Mouse (Mus musculus) heart, embryonic 15.5 days (tissue): ENCODE measurements at regions not wholly inside any gene's neighbourhood (a gene's known extent, or its start where the extent isn't known, plus 50 kb on each side); places are given as distances from the start of the nearest gene placed in this dataset.

ENCODE experiments used
- ATAC-seq: fragments of 200-750 bp; cut with Nextera tagmentation; replicated peaks from 2 replicates; pipeline ENCODE4 v1.8.0; 2017; ENCODE audit warnings: low read depth, moderate TSS enrichment; ENCODE audit not compliant: insufficient number of reproducible peaks, insufficient read depth, low FRiP score
- H3K27ac ChIP-seq: fragments of 300-500 bp; sonication (generic); 2 replicates; pipeline ENCODE4 v1.5.1; 2015; ENCODE audit warnings: mild to moderate bottlenecking, inconsistent platforms
- H3K27me3 ChIP-seq: fragments of 300-500 bp; sonication (generic); 2 replicates; pipeline ENCODE4 v1.6.1; 2015; ENCODE audit warnings: inconsistent platforms
- H3K36me3 ChIP-seq: fragments of 300-500 bp; sonication (generic); 2 replicates; pipeline ENCODE4 v1.6.1; 2015; ENCODE audit warnings: mild to moderate bottlenecking, inconsistent platforms
- H3K4me1 ChIP-seq: fragments of 300-500 bp; sonication (generic); replicated peaks from 2 replicates; pipeline ENCODE4 v1.6.1; 2015; ENCODE audit warnings: inconsistent platforms
- H3K4me2 ChIP-seq: fragments of 300-500 bp; sonication (generic); 2 replicates; pipeline ENCODE4 v1.6.1; 2015; ENCODE audit warnings: inconsistent platforms, mild to moderate bottlenecking, moderate library complexity
- H3K4me3 ChIP-seq: fragments of 300-500 bp; sonication (generic); 2 replicates; pipeline ENCODE4 v1.5.1; 2015; ENCODE audit warnings: mild to moderate bottlenecking, inconsistent platforms
- H3K9ac ChIP-seq: fragments of 300-500 bp; sonication (generic); 2 replicates; pipeline ENCODE4 v1.6.1; 2015; ENCODE audit warnings: mild to moderate bottlenecking, inconsistent platforms
- H3K9me3 ChIP-seq: fragments of 300-500 bp; sonication (generic); replicated peaks from 2 replicates; pipeline ENCODE4 v1.6.1; 2016; ENCODE audit warnings: inconsistent platforms
- WGBS: fragments of 180-500 bp; shearing (Covaris S2); methylation state at CpG from one replicate; pipeline ENCODE4 v1.1.7; 2015; ENCODE audit warnings: mixed read lengths; 5-methylcytosine and 5-hydroxymethylcytosine counted together

- no peak for ATAC-seq
- no peaks in the 10 kb centered on the region for H3K27me3 ChIP-seq
- WGBS = 82% methylated on average over 6 of the region's 6 CpGs
- H3K27ac ChIP-seq = no peak overlapping the region
- no peaks in the 10 kb centered on the region for H3K4me1 ChIP-seq
- no peaks in the 10 kb centered on the region for H3K36me3 ChIP-seq
- H3K9ac ChIP-seq = no peak overlapping the region
- H3K4me2 ChIP-seq = no peak overlapping the region
- H3K9me3 ChIP-seq = no peaks in the 10 kb centered on the region
- no peak overlapping the region for H3K4me3 ChIP-seq
Measured at GRCm38 (mm10) chr15:31138637-31139036, 85.5 kb upstream of the Dap start.

- Histone ChIP-seq H3K4me1 (no peaks in the 10 kb centered on the region), H3K27ac (no peak overlapping the region), H3K36me3 (no peaks in the 10 kb centered on the region), H3K9me3 (no peaks in the 10 kb centered on the region), H3K9ac (no peak overlapping the region), H3K4me2 (no peak overlapping the region), H3K27me3 (no peaks in the 10 kb centered on the region), H3K4me3 (no peak overlapping the region)
- WGBS = 75% methylated on average over 4 of the region's 4 CpGs
- ATAC-seq = no peak
Measured at GRCm38 (mm10) chr15:31141750-31142149, 82.4 kb upstream of the Dap start.

- peaks cover 6% of the 10 kb centered on the region; the same call in 1 of the 2 replicates for H3K27me3 ChIP-seq
- H3K4me3 ChIP-seq = no peak overlapping the region
- H3K4me1 ChIP-seq = no peaks in the 10 kb centered on the region
- ATAC-seq = no peak
- H3K36me3 ChIP-seq = no peaks in the 10 kb centered on the region
- H3K4me2 ChIP-seq = no peak overlapping the region
- H3K9me3 ChIP-seq = no peaks in the 10 kb centered on the region
- WGBS = 82% methylated on average over 10 of the region's 10 CpGs
- H3K9ac ChIP-seq = no peak overlapping the region
- no peak overlapping the region for H3K27ac ChIP-seq
Measured at GRCm38 (mm10) chr15:31148251-31149145, 75.6 kb upstream of the Dap start.

- WGBS = 68% methylated on average over 2 of the region's 2 CpGs
- H3K4me2 ChIP-seq = no peak overlapping the region
- no peak for ATAC-seq
Measured at GRCm38 (mm10) chr15:31149855-31150254, 74.3 kb upstream of the Dap start.

GRCm38 (mm10) chr15:31150546-31151471 is 73.3 kb upstream of the Dap start:
- no peaks in the 10 kb centered on the region for H3K9me3 ChIP-seq
- peak overlapping the region; percentile 44; the same call in 1 of the 2 replicates for H3K4me2 ChIP-seq
- no peaks in the 10 kb centered on the region for H3K4me1 ChIP-seq
- no peaks in the 10 kb centered on the region for H3K36me3 ChIP-seq
- H3K4me3 ChIP-seq = no peak overlapping the region
- no peak overlapping the region for H3K9ac ChIP-seq
- no peak for ATAC-seq
- 47% methylated on average over 21 of the region's 21 CpGs for WGBS
- no peak overlapping the region for H3K27ac ChIP-seq
- peaks cover 6% of the 10 kb centered on the region; the same call in 1 of the 2 replicates for H3K27me3 ChIP-seq

More at GRCm38 (mm10) chr15:31149855-31150254, 74.3 kb upstream of the Dap start:
- Histone ChIP-seq H3K27me3 (peaks cover 6% of the 10 kb centered on the region; the same call in 1 of the 2 replicates), H3K9me3 (no peaks in the 10 kb centered on the region), H3K4me1 (no peaks in the 10 kb centered on the region), H3K27ac (no peak overlapping the region), H3K4me3 (no peak overlapping the region), H3K36me3 (no peaks in the 10 kb centered on the region), H3K9ac (no peak overlapping the region)

- Histone ChIP-seq H3K9ac (no peak overlapping the region), H3K4me2 (no peak overlapping the region), H3K4me3 (no peak overlapping the region), H3K9me3 (no peaks in the 10 kb centered on the region), H3K4me1 (no peaks in the 10 kb centered on the region), H3K36me3 (no peaks in the 10 kb centered on the region), H3K27me3 (peaks cover 6% of the 10 kb centered on the region; the same call in 1 of the 2 replicates), H3K27ac (no peak overlapping the region)
- ATAC-seq = no peak
- WGBS = 27% methylated on average over 9 of the region's 9 CpGs
Measured at GRCm38 (mm10) chr15:31155141-31155540, 69.0 kb upstream of the Dap start.

- H3K36me3 ChIP-seq = no peaks in the 10 kb centered on the region
- 67% methylated on average over 9 of the region's 9 CpGs for WGBS
- no peak overlapping the region for H3K27ac ChIP-seq
- H3K9ac ChIP-seq = no peak overlapping the region
- no peaks in the 10 kb centered on the region for H3K4me1 ChIP-seq
- ATAC-seq = no peak
- H3K27me3 ChIP-seq = no peaks in the 10 kb centered on the region
- H3K4me3 ChIP-seq = no peak overlapping the region
- no peak overlapping the region for H3K4me2 ChIP-seq
- H3K9me3 ChIP-seq = no peaks in the 10 kb centered on the region
Measured at GRCm38 (mm10) chr15:31166543-31167105, 57.5 kb upstream of the Dap start.

- Histone ChIP-seq H3K36me3 (no peaks in the 10 kb centered on the region), H3K4me3 (no peak overlapping the region), H3K27ac (no peak overlapping the region), H3K9me3 (no peaks in the 10 kb centered on the region), H3K27me3 (no peaks in the 10 kb centered on the region), H3K4me1 (no peaks in the 10 kb centered on the region), H3K4me2 (no peak overlapping the region), H3K9ac (no peak overlapping the region)
- WGBS = 78% methylated on average over 5 of the region's 5 CpGs
- ATAC-seq = no peak
Measured at GRCm38 (mm10) chr15:31167506-31167905, 56.6 kb upstream of the Dap start.

- Histone ChIP-seq H3K27ac (no peak overlapping the region), H3K27me3 (no peaks in the 10 kb centered on the region), H3K4me2 (no peak overlapping the region), H3K9me3 (no peaks in the 10 kb centered on the region), H3K9ac (no peak overlapping the region), H3K4me3 (no peak overlapping the region), H3K36me3 (no peaks in the 10 kb centered on the region), H3K4me1 (no peaks in the 10 kb centered on the region)
- ATAC-seq = no peak
- WGBS = 84% methylated on average over 9 of the region's 9 CpGs
Measured at GRCm38 (mm10) chr15:31168191-31168590, 55.9 kb upstream of the Dap start.

- Histone ChIP-seq H3K36me3 (no peaks in the 10 kb centered on the region), H3K27ac (no peak overlapping the region), H3K9ac (no peak overlapping the region), H3K9me3 (no peaks in the 10 kb centered on the region), H3K4me2 (no peak overlapping the region), H3K4me1 (no peaks in the 10 kb centered on the region), H3K4me3 (no peak overlapping the region), H3K27me3 (no peaks in the 10 kb centered on the region)
- WGBS = 80% methylated on average over 6 of the region's 6 CpGs
- no peak for ATAC-seq
Measured at GRCm38 (mm10) chr15:31173309-31174115, 50.6 kb upstream of the Dap start.
